ENCODE assay signal across 22 mouse cellular contexts in genomic region chr9:30283771-30284148, GRCm38 (mm10).
DNase-seq lines count a peak whose midpoint lies in the region; ATAC-seq and TF ChIP-seq lines count a peak whose summit lies in the region.
"Had no signal": no experiment of that assay in that cellular context is flagged by ENCODE, and none has a peak within 500 bp of the region (broad histone marks: within the 10 kb centered on the region; RNA-seq: fewer than 3 reads in every experiment).

No protein-coding gene starts in this region.

- H3K9ac ChIP-seq in midbrain, postnatal 0 days (replicated peaks; ENCODE audit: low read length, poor library complexity, severe bottlenecking), result no peak overlapping the region
- H3K9ac ChIP-seq: forebrain, embryonic 13.5 days; hindbrain, embryonic 14.5 days; kidney, embryonic 15.5 days had no signal

- no peak for TF ChIP-seq POLR2A in cerebellum, adult 2 months (IDR thresholded peaks at IDR 0.05; ENCODE audit: borderline replicate concordance, insufficient read depth, low read length)

- 73% methylated on average over 4 of the region's 4 CpGs for WGBS in midbrain, embryonic 10.5 days
- WGBS in midbrain, postnatal 0 days, result 52% methylated on average over 4 of the region's 4 CpGs
- WGBS in cerebellum, adult 2 months, result 15% methylated on average over 4 of the region's 4 CpGs

- H3K9me3 ChIP-seq in midbrain, embryonic 10.5 days (replicated peaks), result no peaks in the 10 kb centered on the region
- no peaks in the 10 kb centered on the region for H3K9me3 ChIP-seq in midbrain, postnatal 0 days (ENCODE audit: low read length)
- H3K9me3 ChIP-seq: embryonic facial prominence, embryonic 10.5 days; forebrain, embryonic 13.5 days; kidney, embryonic 15.5 days; neural tube, embryonic 13.5 days had no signal

- H3K4me3 ChIP-seq in midbrain, embryonic 10.5 days, result no peak overlapping the region
- H3K4me3 ChIP-seq in midbrain, postnatal 0 days (ENCODE audit: low read depth, low read length), result no peak overlapping the region
- H3K4me3 ChIP-seq in cerebellum, adult 2 months (replicated peaks; ENCODE audit: insufficient read depth, low read depth, low read length), result no peak overlapping the region
- H3K4me3 ChIP-seq in layer of hippocampus, adult 2 months, result no peak overlapping the region
- H3K4me3 ChIP-seq: embryonic facial prominence, embryonic 10.5 days; forebrain, embryonic 13.5 days; kidney, embryonic 15.5 days; megakaryocyte, embryonic 14.5 days; neural tube, embryonic 13.5 days had no signal

- H3K4me1 ChIP-seq in midbrain, embryonic 10.5 days, result peaks cover 32% of the 10 kb centered on the region
- peaks cover 4% of the 10 kb centered on the region; the same call in 1 of the 2 replicates for H3K4me1 ChIP-seq in midbrain, postnatal 0 days (ENCODE audit: insufficient read depth, low read length)
- H3K4me1 ChIP-seq in cerebellum, adult 2 months (ENCODE audit: control insufficient read depth, insufficient read depth, low read length), result peaks cover 21% of the 10 kb centered on the region
- H3K4me1 ChIP-seq: megakaryocyte, embryonic 14.5 days had no signal

- no peaks in the 10 kb centered on the region for H3K36me3 ChIP-seq in midbrain, embryonic 10.5 days
- no peaks in the 10 kb centered on the region for H3K36me3 ChIP-seq in midbrain, postnatal 0 days (ENCODE audit: insufficient read depth, low read length)
- H3K36me3 ChIP-seq: embryonic facial prominence, embryonic 10.5 days; G1E; kidney, embryonic 15.5 days; neural tube, embryonic 13.5 days had no signal

- no peak for TF ChIP-seq CTCF in midbrain, postnatal 0 days (IDR thresholded peaks at IDR 0.05)
- TF ChIP-seq CTCF in cerebellum, adult 2 months (IDR thresholded peaks at IDR 0.05; ENCODE audit: borderline replicate concordance, insufficient read depth, low read depth, low read length), result no peak
- no peak for TF ChIP-seq CTCF in layer of hippocampus, adult 2 months (conservative IDR thresholded peaks at IDR 0.05)

- H3K27me3 ChIP-seq in midbrain, embryonic 10.5 days (ENCODE audit: low read depth, poor library complexity, severe bottlenecking), result no peaks in the 10 kb centered on the region
- H3K27me3 ChIP-seq in midbrain, postnatal 0 days (ENCODE audit: insufficient read depth, low read length), result no peaks in the 10 kb centered on the region
- H3K27me3 ChIP-seq in cerebellum, adult 2 months (ENCODE audit: control insufficient read depth, insufficient read depth, low read length), result no peaks in the 10 kb centered on the region
- H3K27me3 ChIP-seq: forebrain, embryonic 13.5 days; kidney, embryonic 15.5 days; megakaryocyte, embryonic 14.5 days; neural tube, embryonic 13.5 days had no signal

- no peak for DNase-seq in frontal cortex, postnatal 10 days (ENCODE audit: low spot score in 2 of 2)
- DNase-seq in midbrain, embryonic 10.5 days (ENCODE audit: low spot score), result no peak
- DNase-seq in midbrain, postnatal 0 days (ENCODE audit: low spot score), result no peak
- peak; percentile 72 for DNase-seq in brain, adult 2 months (ENCODE audit: low read depth, low spot score)
- DNase-seq in cerebellum, adult 2 months, result peak in 1 of 2 experiments; percentile 57
- DNase-seq in gastrocnemius, postnatal 10 days, result no peak
- no peak for DNase-seq in layer of hippocampus, adult 2 months (ENCODE audit: low spot score in 2 of 2)
- DNase-seq: adrenal gland, postnatal 10 days; gastrocnemius, postnatal 36 days; liver; lung, postnatal 14 days; thymus, postnatal 14 days had no signal

- no peak overlapping the region for H3K4me2 ChIP-seq in midbrain, postnatal 0 days (ENCODE audit: low read depth, low read length, poor library complexity, severe bottlenecking)
- H3K4me2 ChIP-seq: hindbrain, embryonic 14.5 days; kidney, embryonic 15.5 days had no signal

- peak overlapping the region; percentile 79 for H3K27ac ChIP-seq in midbrain, embryonic 10.5 days (replicated peaks)
- no peak overlapping the region for H3K27ac ChIP-seq in midbrain, postnatal 0 days (ENCODE audit: low read depth, low read length)
- H3K27ac ChIP-seq in cerebellum, adult 2 months (ENCODE audit: insufficient read depth, low read length), result peak overlapping the region; percentile 34
- no peak overlapping the region for H3K27ac ChIP-seq in layer of hippocampus, adult 2 months
- H3K27ac ChIP-seq: embryonic facial prominence, embryonic 10.5 days; kidney, embryonic 15.5 days had no signal

- ATAC-seq in frontal cortex, adult (ENCODE audit: low TSS enrichment), result peak; percentile 82
- no peak for ATAC-seq in midbrain, postnatal 0 days (ENCODE audit: low FRiP score)
- ATAC-seq: activated CD4-positive, CD25-positive, alpha-beta regulatory T cell, adult 4 months; intestine, postnatal 0 days had no signal

Comparison
In these comparisons a context has a peak if more than half of its experiments do, and no peak if none do; other contexts are left out.
1. H3K27ac ChIP-seq: peak in midbrain, embryonic 10.5 days (single experiment) and cerebellum, adult 2 months (single experiment); none in midbrain, postnatal 0 days (single experiment) and layer of hippocampus, adult 2 months (single experiment).